16 mouse cellular contexts compared by ENCODE assay signal in genomic region chr7:114149135-114149534, GRCm38 (mm10). TPM values are rescaled to one million over a fixed set of nuclear protein-coding genes. Genes with fewer than 3 reads are reported as not detected.
DNase-seq lines count a peak whose midpoint lies in the region; ATAC-seq and TF ChIP-seq lines count a peak whose summit lies in the region.
"Had no signal": no experiment of that assay in that cellular context is flagged by ENCODE, and none has a peak within 500 bp of the region (broad histone marks: within the 10 kb centered on the region; RNA-seq: fewer than 3 reads in every experiment).

No protein-coding gene starts in this region.

- H3K4me1 ChIP-seq in lung, embryonic 15.5 days: no peaks in the 10 kb centered on the region
- H3K4me1 ChIP-seq in stomach, postnatal 0 days (replicated peaks; ENCODE audit: control insufficient read depth, insufficient read depth): no peaks in the 10 kb centered on the region
- H3K4me1 ChIP-seq in forebrain, embryonic 10.5 days: 0 out of 2 replicates have a peak, but pooled peaks cover 5% of the 10 kb centered on the region
- H3K4me1 ChIP-seq: embryonic facial prominence, embryonic 13.5 days; liver, embryonic 12.5 days; midbrain, embryonic 10.5 days had no signal

- no peaks in the 10 kb centered on the region for H3K36me3 ChIP-seq in lung, embryonic 15.5 days
- H3K36me3 ChIP-seq in stomach, postnatal 0 days (ENCODE audit: control insufficient read depth, insufficient read depth, low read length): no peaks in the 10 kb centered on the region
- H3K36me3 ChIP-seq in forebrain, embryonic 10.5 days (replicated peaks): no peaks in the 10 kb centered on the region
- H3K36me3 ChIP-seq: embryonic facial prominence, embryonic 13.5 days; forebrain, embryonic 12.5 days; liver, embryonic 12.5 days; midbrain, embryonic 10.5 days had no signal

- no peak overlapping the region for H3K4me2 ChIP-seq in lung, embryonic 15.5 days
- no peak overlapping the region for H3K4me2 ChIP-seq in stomach, postnatal 0 days (replicated peaks; ENCODE audit: low read depth)
- H3K4me2 ChIP-seq: embryonic facial prominence, embryonic 13.5 days; forebrain, embryonic 12.5 days; liver, embryonic 12.5 days had no signal

- H3K9me3 ChIP-seq in lung, embryonic 15.5 days: no peaks in the 10 kb centered on the region
- H3K9me3 ChIP-seq in stomach, postnatal 0 days (ENCODE audit: control insufficient read depth, low read length): no peaks in the 10 kb centered on the region
- peaks cover 5% of the 10 kb centered on the region; the same call in 1 of the 2 replicates for H3K9me3 ChIP-seq in forebrain, embryonic 10.5 days
- H3K9me3 ChIP-seq: midbrain, embryonic 10.5 days had no signal

- H3K27ac ChIP-seq in lung, embryonic 15.5 days: no peak overlapping the region; the same call in 1 of the 2 replicates
- no peak overlapping the region for H3K27ac ChIP-seq in stomach, postnatal 0 days (replicated peaks)
- H3K27ac ChIP-seq in forebrain, embryonic 10.5 days: no peak overlapping the region
- H3K27ac ChIP-seq: embryonic facial prominence, embryonic 13.5 days; forebrain, embryonic 12.5 days; liver, embryonic 12.5 days; midbrain, embryonic 10.5 days had no signal

- TF ChIP-seq EP300 in stomach, postnatal 0 days (optimal IDR thresholded peaks at IDR 0.05): no peak

- WGBS in lung, embryonic 15.5 days: 48% methylated on average over 4 of the region's 4 CpGs
- 45% methylated on average over 4 of the region's 4 CpGs for WGBS in stomach, postnatal 0 days
- WGBS in forebrain, embryonic 10.5 days: 74% methylated on average over 4 of the region's 4 CpGs

- peak; percentile 82 for ATAC-seq in lung, embryonic 15.5 days (ENCODE audit: borderline replicate concordance, extremely low read depth, low FRiP score, low TSS enrichment)
- ATAC-seq in stomach, postnatal 0 days (ENCODE audit: low FRiP score, low TSS enrichment): peak; percentile 47; the same call in 1 of the 2 replicates
- ATAC-seq: liver, embryonic 12.5 days had no signal

- TF ChIP-seq CTCF in stomach, postnatal 0 days (IDR thresholded peaks at IDR 0.05; ENCODE audit: low read depth): no peak

- intact Hi-C loops in heart, postnatal 10 days (cut with DNase I): no loop called here

- H3K9ac ChIP-seq in lung, embryonic 15.5 days: no peak overlapping the region
- H3K9ac ChIP-seq in stomach, postnatal 0 days (ENCODE audit: low read length): no peak overlapping the region
- H3K9ac ChIP-seq: embryonic facial prominence, embryonic 13.5 days; forebrain, embryonic 12.5 days; liver, embryonic 12.5 days had no signal

- peak; percentile 36 for DNase-seq in adrenal gland, adult 2 months
- DNase-seq in adrenal gland, postnatal 4 days (ENCODE audit: low spot score in 2 of 2): no peak
- DNase-seq in lung, postnatal 4 days: no peak
- peak; percentile 52 for DNase-seq in kidney, postnatal 10 days
- no peak for DNase-seq in stomach, postnatal 0 days (ENCODE audit: low spot score)
- no peak for DNase-seq in heart, postnatal 10 days
- no peak for DNase-seq in forebrain, embryonic 10.5 days (ENCODE audit: extremely low spot score, low spot score)
- DNase-seq: cerebellum, adult 11-12 months; heart, postnatal 4 days; thymus, postnatal 14 days had no signal

- no peaks in the 10 kb centered on the region for H3K27me3 ChIP-seq in lung, embryonic 15.5 days
- no peaks in the 10 kb centered on the region for H3K27me3 ChIP-seq in stomach, postnatal 0 days (ENCODE audit: control insufficient read depth, insufficient read depth, low read length)
- H3K27me3 ChIP-seq in forebrain, embryonic 10.5 days (ENCODE audit: poor library complexity, severe bottlenecking): no peaks in the 10 kb centered on the region
- H3K27me3 ChIP-seq: embryonic facial prominence, embryonic 13.5 days; forebrain, embryonic 12.5 days; liver, embryonic 12.5 days had no signal

- H3K4me3 ChIP-seq in lung, embryonic 15.5 days: no peak overlapping the region
- no peak overlapping the region for H3K4me3 ChIP-seq in stomach, postnatal 0 days (ENCODE audit: low read depth, low read length)
- H3K4me3 ChIP-seq in forebrain, embryonic 10.5 days: no peak overlapping the region
- H3K4me3 ChIP-seq: embryonic facial prominence, embryonic 13.5 days; forebrain, embryonic 12.5 days; liver, embryonic 12.5 days; midbrain, embryonic 10.5 days; myocyte had no signal

RNA-seq across cellular contexts. Expression of gene Rras2, which starts 31.6 kb away (rescaled TPM):
- 10 to 100 TPM; 27.5 TPM for total RNA-seq in adrenal gland, adult 2 months (2021)
- polyA plus RNA-seq in adrenal gland, adult 2 months (2012; rRNA removed): 14.8 and 24.6 TPM in 2 replicates
- total RNA-seq in adrenal gland, postnatal 4 days (2021): 10 to 100 TPM; 33.5 to 34.8 TPM
- polyA plus RNA-seq in lung, embryonic 15.5 days (2015; fragmentation: Nextera tagmentation; extraction: Ambion mirVana): 40.7 and 43.3 TPM in 2 replicates
- polyA plus RNA-seq in stomach, postnatal 0 days (2015; fragmentation: Nextera tagmentation; extraction: Ambion mirVana): 26.2 and 26.4 TPM in 2 replicates
- total RNA-seq in heart, postnatal 10 days (2021): 10 to 100 TPM; 50.2 to 66.9 TPM
- 23.7 and 27.3 TPM in 2 replicates for polyA plus RNA-seq in forebrain, embryonic 10.5 days (2016; fragmentation: Nextera tagmentation; extraction: Ambion mirVana)

Comparison
In these comparisons a context has a peak if more than half of its experiments do, and no peak if none do; other contexts are left out.
1. DNase-seq: peak in adrenal gland, adult 2 months (single experiment) and kidney, postnatal 10 days (single experiment); none in adrenal gland, postnatal 4 days (0 of 2), lung, postnatal 4 days (0 of 2), stomach, postnatal 0 days (single experiment), heart, postnatal 10 days (0 of 2) and forebrain, embryonic 10.5 days (single experiment).